Mouse (Mus musculus): ENCODE measurements at regions not wholly inside any gene's neighbourhood (a gene's known extent, or its start where the extent isn't known, plus 50 kb on each side); places are given as distances from the start of the nearest gene placed in this dataset.

DNA sequence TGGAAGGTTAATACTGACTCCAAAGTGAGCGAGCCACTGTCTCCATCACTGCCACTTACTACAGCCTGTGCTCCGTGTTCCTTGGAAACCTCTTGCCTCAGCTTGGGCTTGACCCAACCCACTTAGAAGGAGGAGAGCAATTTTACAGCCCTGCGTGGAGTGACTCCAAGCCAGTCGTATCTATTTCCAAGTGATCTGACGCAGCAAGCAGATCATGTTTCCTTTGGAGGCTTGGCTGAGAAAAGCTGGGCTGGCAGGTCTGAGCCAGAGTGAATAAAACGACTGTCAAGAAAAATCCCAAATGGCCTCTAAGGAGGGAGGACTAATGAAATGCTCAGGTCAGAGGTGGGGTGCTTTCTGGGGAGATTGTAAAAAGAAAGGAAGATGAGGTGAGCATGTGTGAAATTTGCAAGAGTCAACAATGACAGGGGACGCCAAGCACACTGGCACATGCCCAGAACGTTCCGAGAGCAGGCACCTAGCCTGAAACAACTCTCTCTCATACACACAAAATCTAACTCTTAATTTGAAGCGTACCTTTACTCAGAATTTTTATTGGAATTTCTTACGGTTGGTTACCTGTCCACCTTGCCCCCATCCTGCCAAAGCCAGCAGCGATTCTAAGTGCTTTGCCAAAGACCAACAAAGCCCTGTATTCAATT is 225.5 kb downstream of the Zfp36l1 start:
- TF ChIP-seq CTCF (IDR thresholded peaks at IDR 0.05; ENCODE audit: control insufficient read depth, insufficient read depth, insufficient read length) (no peak), CEBPB (IDR thresholded peaks at IDR 0.05; ENCODE audit: low read depth) (no peak), MAX (IDR thresholded peaks at IDR 0.05) (no peak), USF1 (IDR thresholded peaks at IDR 0.05; ENCODE audit: low read depth) (no peak)

Measured in C2C12 (cell line).